Comparison of ENCODE assay signal across 9 mouse cellular contexts in genomic region chr11:62757143-62757507, GRCm38 (mm10). TPM values are rescaled to one million over a fixed set of nuclear protein-coding genes. Genes with fewer than 3 reads are reported as not detected.
DNase-seq lines count a peak whose midpoint lies in the region; ATAC-seq lines count a peak whose summit lies in the region.
"Had no signal": no experiment of that assay in that cellular context is flagged by ENCODE, and none has a peak within 500 bp of the region (broad histone marks: within the 10 kb centered on the region; RNA-seq: fewer than 3 reads in every experiment).

No protein-coding gene starts in this region.

- no peak overlapping the region for H3K9ac ChIP-seq in liver, embryonic 13.5 days
- H3K9ac ChIP-seq in stomach, embryonic 16.5 days (ENCODE audit: low read length), result peak overlapping the region; percentile 49

- H3K36me3 ChIP-seq in megakaryocyte, embryonic 14.5 days (replicated peaks; ENCODE audit: low read length), result no peaks in the 10 kb centered on the region
- no peaks in the 10 kb centered on the region for H3K36me3 ChIP-seq in liver, embryonic 13.5 days
- H3K36me3 ChIP-seq in stomach, embryonic 16.5 days (ENCODE audit: control insufficient read depth, insufficient read depth, low read length), result no peaks in the 10 kb centered on the region

- peak overlapping the region; percentile 40 for H3K4me2 ChIP-seq in liver, embryonic 13.5 days
- peak overlapping the region; percentile 53 for H3K4me2 ChIP-seq in stomach, embryonic 16.5 days (ENCODE audit: low read depth, low read length)

- H3K4me1 ChIP-seq in megakaryocyte, embryonic 14.5 days, result peaks cover 22% of the 10 kb centered on the region
- 0 out of 2 replicates have a peak, but pooled peaks cover 7% of the 10 kb centered on the region for H3K4me1 ChIP-seq in liver, embryonic 13.5 days (replicated peaks)
- H3K4me1 ChIP-seq in stomach, embryonic 16.5 days (ENCODE audit: control insufficient read depth, insufficient read depth, low read length), result no peaks in the 10 kb centered on the region

- H3K27ac ChIP-seq in liver, embryonic 13.5 days, result no peak overlapping the region
- H3K27ac ChIP-seq in stomach, embryonic 16.5 days (ENCODE audit: low read length), result no peak overlapping the region

- H3K9me3 ChIP-seq in megakaryocyte, embryonic 14.5 days, result no peaks in the 10 kb centered on the region
- no peaks in the 10 kb centered on the region for H3K9me3 ChIP-seq in liver, embryonic 13.5 days (replicated peaks)
- H3K9me3 ChIP-seq in stomach, embryonic 16.5 days (replicated peaks; ENCODE audit: control insufficient read depth, low read length), result no peaks in the 10 kb centered on the region

- peaks cover 45% of the 10 kb centered on the region for H3K27me3 ChIP-seq in megakaryocyte, embryonic 14.5 days (replicated peaks)
- peaks cover 37% of the 10 kb centered on the region for H3K27me3 ChIP-seq in liver, embryonic 13.5 days
- no peaks in the 10 kb centered on the region for H3K27me3 ChIP-seq in stomach, embryonic 16.5 days (ENCODE audit: control insufficient read depth, insufficient read depth, low read length)

- intact Hi-C loops in left cerebral cortex, postnatal 25 days (cut with DNase I), result loop anchor here (1.0 to 2.0 kb wide), 2 partner anchors 52 to 94 kb away; no protein-coding TSS in a partner anchor

- WGBS in liver, embryonic 13.5 days (ENCODE audit: insufficient replicate concordance), result 4% methylated on average over 7 of the region's 7 CpGs
- WGBS in stomach, embryonic 16.5 days, result 3% methylated on average over 7 of the region's 7 CpGs

- peak overlapping the region; percentile 90 for H3K4me3 ChIP-seq in megakaryocyte, embryonic 14.5 days (replicated peaks)
- H3K4me3 ChIP-seq in liver, embryonic 13.5 days (replicated peaks), result no peak overlapping the region
- H3K4me3 ChIP-seq in stomach, embryonic 16.5 days (replicated peaks; ENCODE audit: low read length), result peak overlapping the region; percentile 34

- ATAC-seq in frontal cortex, adult (ENCODE audit: low TSS enrichment), result peak; percentile 14; the same call in 1 of the 2 replicates
- ATAC-seq in megakaryocyte, adult 5-6 weeks (ENCODE audit: poor library complexity, severe bottlenecking), result no peak
- ATAC-seq in liver, embryonic 13.5 days (ENCODE audit: low read depth), result peak; percentile 8; the same call in 1 of the 2 replicates
- ATAC-seq in stomach, embryonic 16.5 days (ENCODE audit: insufficient read depth, low FRiP score), result 0 out of 2 replicates have a peak, but pooled peaks have one; percentile 8

- no peak for DNase-seq in frontal cortex, postnatal 36 days (ENCODE audit: low spot score in 2 of 2)
- no peak for DNase-seq in liver, embryonic 13.5 days
- DNase-seq in left cerebral cortex, postnatal 25 days (ENCODE audit: low spot score in 2 of 2), result no peak
- DNase-seq in MN1 (ENCODE audit: low spot score), result no peak

RNA-seq across cellular contexts. Expression of gene Gm10428, which starts 4.2 kb away (rescaled TPM):
- not detected in 2 replicates for polyA plus RNA-seq in megakaryocyte, embryonic 14.5 days (2012; ENCODE audit: insufficient read depth, low replicate concordance)
- not detected in 2 replicates for total RNA-seq in megakaryocyte, adult 5-6 weeks (2015)
- not detected in 2 replicates for total RNA-seq in megakaryocyte, adult 5-6 weeks (2017)
- polyA plus RNA-seq in liver, embryonic 13.5 days (2015; fragmentation: Nextera tagmentation; extraction: Ambion mirVana), result not detected in 2 replicates
- not detected in 2 replicates for polyA plus RNA-seq in stomach, embryonic 16.5 days (2015; fragmentation: Nextera tagmentation; extraction: Ambion mirVana)
- not detected for total RNA-seq in left cerebral cortex, postnatal 25 days (2021)
- total RNA-seq: neutrophil, adult 5-6 weeks had no signal

RNA-seq across cellular contexts. Expression of gene Zfp287, which starts 25.4 kb away (rescaled TPM):
- 0.16 TPM in 1 of 2 replicates, not detected in the other for polyA plus RNA-seq in megakaryocyte, embryonic 14.5 days (2012; ENCODE audit: insufficient read depth, low replicate concordance)
- 2.9 TPM in 2 replicates for total RNA-seq in megakaryocyte, adult 5-6 weeks (2015)
- total RNA-seq in megakaryocyte, adult 5-6 weeks (2017), result 2.3 and 2.7 TPM in 2 replicates
- 0.47 and 0.57 TPM in 2 replicates for polyA plus RNA-seq in liver, embryonic 13.5 days (2015; fragmentation: Nextera tagmentation; extraction: Ambion mirVana)
- 6.3 and 7.3 TPM in 2 replicates for polyA plus RNA-seq in stomach, embryonic 16.5 days (2015; fragmentation: Nextera tagmentation; extraction: Ambion mirVana)
- total RNA-seq in left cerebral cortex, postnatal 25 days (2021), result 10 to 100 TPM; 16.5 to 16.6 TPM

RNA-seq across cellular contexts. Expression of gene Zfp286, which starts 32.1 kb away (rescaled TPM):
- 0.89 TPM in 1 of 2 replicates, not detected in the other for polyA plus RNA-seq in megakaryocyte, embryonic 14.5 days (2012; ENCODE audit: insufficient read depth, low replicate concordance)
- 0.18 and 0.33 TPM in 2 replicates for total RNA-seq in megakaryocyte, adult 5-6 weeks (2015)
- total RNA-seq in megakaryocyte, adult 5-6 weeks (2017), result 0.29 and 0.69 TPM in 2 replicates
- polyA plus RNA-seq in liver, embryonic 13.5 days (2015; fragmentation: Nextera tagmentation; extraction: Ambion mirVana), result 1.8 and 2.1 TPM in 2 replicates
- polyA plus RNA-seq in stomach, embryonic 16.5 days (2015; fragmentation: Nextera tagmentation; extraction: Ambion mirVana), result 14.5 and 14.6 TPM in 2 replicates
- total RNA-seq in left cerebral cortex, postnatal 25 days (2021), result 10 to 100 TPM; 21.1 to 22.5 TPM
